Mouse (Mus musculus) cerebellum, adult 2 months (tissue): ENCODE data around the gene Hist1h3d.

Experiments
- CTCF ChIP-seq: fragments of 200-500 bp; IDR thresholded peaks from 2 replicates; pipeline ENCODE4 v1.5.1; 2011; ENCODE audit warnings: low read depth, mild to moderate bottlenecking, control low read depth, low read length, moderate library complexity, borderline replicate concordance; ENCODE audit not compliant: insufficient read depth
- POLR2A ChIP-seq: fragments of 200-500 bp; IDR thresholded peaks from 2 replicates; pipeline ENCODE4 v1.6.1; 2011; ENCODE audit warnings: low read length, control low read depth, borderline replicate concordance; ENCODE audit not compliant: insufficient read depth

DNA sequence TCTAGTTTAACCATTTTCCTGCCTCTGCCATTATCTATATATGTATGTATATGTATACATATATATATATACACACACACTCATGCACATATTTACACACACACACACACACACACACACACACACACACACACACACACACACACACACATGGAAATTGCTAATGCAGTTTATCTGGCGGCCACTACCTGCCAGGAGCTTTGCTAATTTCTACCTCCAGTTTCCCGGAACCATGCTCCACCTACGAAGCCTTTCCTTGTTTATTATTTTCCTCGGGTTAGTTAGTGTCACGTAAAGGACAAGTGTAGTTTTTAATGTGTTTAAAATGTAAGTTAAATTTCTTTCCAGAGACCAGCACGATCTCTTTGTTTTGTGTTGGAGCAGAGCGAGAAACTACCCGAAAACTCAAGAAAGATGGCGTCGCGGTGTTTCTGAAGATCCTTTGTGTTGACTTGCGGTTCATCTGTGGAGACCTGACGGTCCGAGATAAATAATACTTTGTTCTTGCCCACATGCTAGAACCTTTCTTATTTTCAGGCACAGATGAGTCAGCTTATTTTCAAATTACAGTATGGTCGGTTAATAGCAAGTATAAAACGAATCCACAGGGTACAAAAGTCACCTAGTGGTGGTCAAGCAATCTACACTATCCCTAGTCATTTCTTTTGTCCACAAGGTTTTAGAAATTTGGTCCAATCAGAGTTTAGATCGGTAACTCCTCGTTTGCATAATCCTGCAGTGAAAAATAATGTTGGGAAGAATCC is 12.7 kb upstream of the Hist1h3d start:
- no peak for TF ChIP-seq CTCF
- TF ChIP-seq POLR2A = no peak
